Mouse (Mus musculus) kidney, embryonic 16.5 days (tissue): ENCODE data around the gene Lrrc28. TPM values are rescaled to one million over a fixed set of nuclear protein-coding genes. Genes with fewer than 3 reads are reported as not detected.

Experiments used
- ATAC-seq: fragments of 200-750 bp; cut with Nextera tagmentation; 2 replicates; pipeline ENCODE4 v1.8.0; 2017; ENCODE audit warnings: moderate TSS enrichment; ENCODE audit not compliant: low FRiP score, low TSS enrichment
- H3K27ac ChIP-seq: fragments of 300-500 bp; sonication (generic); 2 replicates; pipeline ENCODE4 v1.5.1; 2014; ENCODE audit warnings: low read length
- H3K27me3 ChIP-seq: fragments of 300-500 bp; sonication (generic); 2 replicates; pipeline ENCODE4 v1.6.1; 2014; ENCODE audit warnings: low read length, control low read depth, mixed read lengths; ENCODE audit not compliant: insufficient read depth
- H3K36me3 ChIP-seq: fragments of 300-500 bp; sonication (generic); 2 replicates; pipeline ENCODE4 v1.6.1; 2014; ENCODE audit warnings: low read length, control low read depth, mixed read lengths; ENCODE audit not compliant: insufficient read depth
- H3K4me1 ChIP-seq: fragments of 300-500 bp; sonication (generic); 2 replicates; pipeline ENCODE4 v1.6.1; 2014; ENCODE audit warnings: low read length, control low read depth, mixed read lengths; ENCODE audit not compliant: insufficient read depth
- H3K4me2 ChIP-seq: fragments of 300-500 bp; sonication (generic); replicated peaks from 2 replicates; pipeline ENCODE4 v1.6.1; 2014; ENCODE audit warnings: low read depth, low read length
- H3K4me3 ChIP-seq: fragments of 300-500 bp; sonication (generic); 2 replicates; pipeline ENCODE4 v1.5.1; 2014; ENCODE audit warnings: mild to moderate bottlenecking, low read length
- H3K9ac ChIP-seq: fragments of 300-500 bp; sonication (generic); replicated peaks from 2 replicates; pipeline ENCODE4 v1.6.1; 2014; ENCODE audit warnings: low read length
- H3K9me3 ChIP-seq: fragments of 300-500 bp; sonication (generic); 2 replicates; pipeline ENCODE4 v1.6.1; 2016; ENCODE audit warnings: low read length, control low read depth
- WGBS: fragments of 180-500 bp; shearing (Covaris S2); extraction: QIAGEN DNeasy Blood & Tissue Kit; methylation state at CpG from one replicate; pipeline ENCODE4 v1.1.7; 2014; 5-methylcytosine and 5-hydroxymethylcytosine counted together
- polyA plus RNA-seq: library from polyadenylated mRNA; unstranded; fragments of >200 nt; fragmentation: Nextera tagmentation; extraction: Ambion mirVana; gene quantifications from 2 replicates; pipeline ENCODE4 v1.2.1, GENCODE M21; 2015

Gene Lrrc28
- polyA plus RNA-seq, 1 experiment from 2014 or later: 14.4 TPM

GRCm38 (mm10) chr7:67608348-67609024 lies 36.6 kb downstream of the Lrrc28 start:
- H3K27me3 ChIP-seq: no peaks in the 10 kb centered on the region
- no peaks in the 10 kb centered on the region for H3K36me3 ChIP-seq
- H3K4me3 ChIP-seq: no peak overlapping the region
- peak overlapping the region; percentile 35 for H3K27ac ChIP-seq
- 39% methylated on average over 4 of the region's 4 CpGs for WGBS
- H3K4me1 ChIP-seq: peaks cover 31% of the 10 kb centered on the region
- ATAC-seq: peak; percentile 88
- no peak overlapping the region for H3K4me2 ChIP-seq
- no peak overlapping the region for H3K9ac ChIP-seq
- H3K9me3 ChIP-seq: no peaks in the 10 kb centered on the region

GRCm38 (mm10) chr7:67607669-67608347 lies 37.3 kb downstream of the Lrrc28 start:
- WGBS: 51% methylated on average over 5 of the region's 5 CpGs
- no peak overlapping the region for H3K9ac ChIP-seq
- no peaks in the 10 kb centered on the region for H3K36me3 ChIP-seq
- no peaks in the 10 kb centered on the region for H3K27me3 ChIP-seq
- H3K4me1 ChIP-seq: peaks cover 31% of the 10 kb centered on the region
- H3K4me2 ChIP-seq: no peak overlapping the region
- peak overlapping the region; percentile 35 for H3K27ac ChIP-seq
- ATAC-seq: peak; percentile 66
- no peaks in the 10 kb centered on the region for H3K9me3 ChIP-seq
- no peak overlapping the region for H3K4me3 ChIP-seq

- Histone ChIP-seq H3K27ac (no peak overlapping the region), H3K4me3 (no peak overlapping the region), H3K36me3 (no peaks in the 10 kb centered on the region), H3K4me1 (peaks cover 31% of the 10 kb centered on the region), H3K9ac (no peak overlapping the region), H3K27me3 (no peaks in the 10 kb centered on the region), H3K4me2 (no peak overlapping the region), H3K9me3 (no peaks in the 10 kb centered on the region)
- peak; percentile 66; the same call in 1 of the 2 replicates for ATAC-seq
- 76% methylated on average over 1 of the region's 1 CpGs for WGBS
Observed at GRCm38 (mm10) chr7:67606250-67606649, 38.8 kb downstream of the Lrrc28 start.

- Histone ChIP-seq H3K27ac (peak overlapping the region; percentile 68; the same call in 1 of the 2 replicates), H3K27me3 (no peaks in the 10 kb centered on the region), H3K9me3 (no peaks in the 10 kb centered on the region), H3K4me2 (no peak overlapping the region), H3K36me3 (no peaks in the 10 kb centered on the region), H3K4me3 (no peak overlapping the region), H3K4me1 (peaks cover 31% of the 10 kb centered on the region), H3K9ac (no peak overlapping the region)
- peak; percentile 70 for ATAC-seq
- 33% methylated on average over 6 of the region's 6 CpGs for WGBS
Observed at GRCm38 (mm10) chr7:67605114-67605513, 40.0 kb downstream of the Lrrc28 start.

- ATAC-seq: no peak
- no peaks in the 10 kb centered on the region for H3K27me3 ChIP-seq
- H3K9me3 ChIP-seq: no peaks in the 10 kb centered on the region
- H3K4me1 ChIP-seq: no peaks in the 10 kb centered on the region
- WGBS: 60% methylated on average over 3 of the region's 3 CpGs
- no peak overlapping the region for H3K27ac ChIP-seq
- no peaks in the 10 kb centered on the region for H3K36me3 ChIP-seq
- H3K4me3 ChIP-seq: no peak overlapping the region
- H3K4me2 ChIP-seq: no peak overlapping the region
- H3K9ac ChIP-seq: no peak overlapping the region
Observed at GRCm38 (mm10) chr7:67598050-67598449, 47.0 kb downstream of the Lrrc28 start.

- H3K4me1 ChIP-seq: no peaks in the 10 kb centered on the region
- no peak overlapping the region for H3K4me3 ChIP-seq
- H3K9me3 ChIP-seq: no peaks in the 10 kb centered on the region
- H3K4me2 ChIP-seq: no peak overlapping the region
- no peak overlapping the region for H3K9ac ChIP-seq
- H3K27ac ChIP-seq: no peak overlapping the region
- no peak for ATAC-seq
- 77% methylated on average over 1 of the region's 1 CpGs for WGBS
- H3K36me3 ChIP-seq: no peaks in the 10 kb centered on the region
- no peaks in the 10 kb centered on the region for H3K27me3 ChIP-seq
Observed at GRCm38 (mm10) chr7:67596961-67597360, 48.1 kb downstream of the Lrrc28 start.

GRCm38 (mm10) chr7:67596322-67596721 lies 48.7 kb downstream of the Lrrc28 start:
- Histone ChIP-seq H3K4me2 (no peak overlapping the region), H3K36me3 (no peaks in the 10 kb centered on the region), H3K9ac (no peak overlapping the region), H3K27me3 (no peaks in the 10 kb centered on the region), H3K27ac (no peak overlapping the region), H3K9me3 (no peaks in the 10 kb centered on the region), H3K4me1 (no peaks in the 10 kb centered on the region), H3K4me3 (no peak overlapping the region)
- no peak for ATAC-seq
- 87% methylated on average over 1 of the region's 1 CpGs for WGBS

GRCm38 (mm10) chr7:67593902-67594301 lies 51.2 kb downstream of the Lrrc28 start:
- Histone ChIP-seq H3K27me3 (no peaks in the 10 kb centered on the region), H3K4me3 (no peak overlapping the region), H3K9ac (no peak overlapping the region), H3K27ac (no peak overlapping the region), H3K4me1 (no peaks in the 10 kb centered on the region), H3K36me3 (no peaks in the 10 kb centered on the region), H3K4me2 (no peak overlapping the region), H3K9me3 (no peaks in the 10 kb centered on the region)
- WGBS: 92% methylated on average over 6 of the region's 6 CpGs
- no peak for ATAC-seq

GRCm38 (mm10) chr7:67592670-67593069 lies 52.4 kb downstream of the Lrrc28 start:
- H3K9ac ChIP-seq: no peak overlapping the region
- 90% methylated on average over 6 of the region's 6 CpGs for WGBS
- no peaks in the 10 kb centered on the region for H3K27me3 ChIP-seq
- H3K27ac ChIP-seq: no peak overlapping the region
- no peak overlapping the region for H3K4me2 ChIP-seq
- ATAC-seq: no peak
- H3K4me1 ChIP-seq: no peaks in the 10 kb centered on the region
- no peaks in the 10 kb centered on the region for H3K36me3 ChIP-seq
- H3K9me3 ChIP-seq: no peaks in the 10 kb centered on the region
- no peak overlapping the region for H3K4me3 ChIP-seq

GRCm38 (mm10) chr7:67588743-67589142 lies 56.3 kb downstream of the Lrrc28 start:
- Histone ChIP-seq H3K4me3 (no peak overlapping the region), H3K27ac (no peak overlapping the region)

More at GRCm38 (mm10) chr7:67588743-67589142, 56.3 kb downstream of the Lrrc28 start:
- no peak overlapping the region for H3K4me2 ChIP-seq
- H3K9ac ChIP-seq: no peak overlapping the region
- H3K9me3 ChIP-seq: no peaks in the 10 kb centered on the region
- no peaks in the 10 kb centered on the region for H3K4me1 ChIP-seq
- 85% methylated on average over 6 of the region's 6 CpGs for WGBS
- no peak for ATAC-seq
- no peaks in the 10 kb centered on the region for H3K27me3 ChIP-seq
- H3K36me3 ChIP-seq: no peaks in the 10 kb centered on the region
